Mouse (Mus musculus) neutrophil, adult 59 days (primary cell): ENCODE results near the gene C3. TPM values are rescaled to one million over a fixed set of nuclear protein-coding genes. Genes with fewer than 3 reads are reported as not detected.

Experiments
- total RNA-seq, 2 experiments: library from RNA; stranded (reverse); gene quantifications; 1 replicate in 1 of 2; 2 replicates in 1 of 2; pipeline ENCODE4 v1.2.4; 2023

The C3 gene
- total RNA-seq, result 100 to 1,000 TPM; 489 to 508 TPM

DNA sequence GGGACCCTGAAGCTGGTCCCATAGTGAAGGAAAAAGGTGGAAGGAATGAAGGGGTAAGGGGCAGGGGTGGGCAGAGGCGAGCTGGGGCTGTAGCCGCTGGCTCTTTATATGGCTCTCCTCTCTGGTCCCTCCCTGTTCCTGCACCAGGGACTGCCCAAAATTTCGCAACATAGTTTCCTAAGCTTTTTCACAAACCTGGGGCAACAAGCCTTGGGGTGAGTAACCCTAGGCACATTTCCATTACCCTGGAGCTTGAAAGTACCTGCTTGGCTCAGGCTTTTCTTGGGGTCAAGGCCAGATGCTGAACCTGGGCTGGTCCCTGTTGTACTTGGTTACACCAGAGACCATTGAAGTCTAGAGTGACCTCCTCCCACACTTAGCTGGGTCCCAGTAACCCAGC lies at the start of gene C3:
Gene C3, minus strand, starts transcription at position 123 of the 400 bp plus-strand sequence.

DNA sequence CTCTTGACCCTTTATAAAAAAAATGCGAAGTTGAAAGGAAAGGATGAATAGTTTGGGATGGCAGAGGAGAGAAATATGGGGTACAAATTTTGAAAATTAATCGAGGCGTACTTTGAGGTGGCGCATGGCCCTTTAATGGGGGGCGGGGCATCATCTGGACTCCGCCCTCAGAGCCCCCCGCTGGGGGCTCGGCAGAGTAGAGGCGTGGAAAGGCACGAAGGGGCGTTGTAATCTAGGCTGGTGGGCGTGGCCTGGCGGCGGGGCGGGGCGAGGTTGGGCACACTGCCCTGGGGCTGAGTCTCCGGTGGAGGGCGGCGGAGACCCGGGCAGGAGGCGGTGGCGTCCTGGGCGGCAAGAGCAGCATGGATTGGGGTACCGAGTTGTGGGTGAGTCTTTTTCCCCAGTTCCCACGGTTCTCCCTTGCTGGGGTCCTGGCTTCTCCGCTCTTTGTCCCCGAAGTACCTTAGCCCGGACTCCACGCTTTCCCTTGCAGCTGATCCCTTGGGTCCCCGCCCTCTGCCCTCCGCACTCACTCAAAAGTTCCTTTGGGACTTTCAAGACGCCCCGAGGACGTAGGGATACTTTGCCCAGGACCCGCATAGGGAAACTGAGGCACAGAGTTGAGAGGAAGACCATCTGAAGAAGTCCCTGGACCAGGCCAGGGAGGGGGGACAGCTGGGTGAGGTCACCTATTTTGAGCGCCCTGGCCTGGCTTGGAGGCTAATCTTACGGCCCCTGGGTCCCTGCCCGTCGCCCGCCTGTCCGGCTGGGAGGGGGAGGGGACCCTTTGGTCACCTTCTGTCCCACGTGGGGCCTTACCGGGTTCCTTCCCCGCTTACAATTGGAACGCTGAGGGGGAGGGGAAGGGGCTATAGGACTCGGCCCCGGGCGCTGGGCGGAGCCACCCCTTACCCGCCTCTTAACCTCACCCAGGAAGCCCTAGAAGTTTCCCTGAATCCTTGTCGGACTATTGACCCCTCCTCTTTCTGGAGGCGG lies 21.5 kb upstream of the C3 start, which contains the start of gene Trip10:
Gene Trip10, plus strand, starts transcription at position 270 of the 996 bp plus-strand sequence.

DNA sequence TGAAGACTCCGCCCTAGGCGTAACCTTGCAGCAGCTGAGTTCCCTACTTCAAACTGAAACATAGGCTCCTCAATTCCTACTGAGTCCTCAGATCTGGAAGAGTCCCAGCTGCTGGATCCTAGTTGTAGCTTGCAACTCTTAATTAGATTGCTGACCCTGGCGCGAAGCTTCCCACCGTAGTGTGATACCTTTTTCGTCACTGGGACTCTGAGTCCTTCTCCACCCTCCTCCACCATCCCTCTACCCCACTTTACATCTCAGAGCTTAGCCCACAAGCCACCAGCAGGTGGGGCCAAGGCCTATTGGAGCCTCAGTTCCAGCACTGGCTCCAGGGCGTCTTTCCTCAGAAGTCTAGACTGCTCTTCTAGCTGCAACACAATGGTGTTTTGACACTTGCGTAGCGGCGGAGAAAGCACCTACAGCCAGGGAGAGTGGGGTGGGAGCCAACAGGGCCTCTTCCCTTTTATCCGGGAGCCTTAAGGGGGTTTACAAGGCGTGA lies 20.3 kb upstream of the C3 start, which contains the start of gene Gpr108:
Gene Gpr108, minus strand, starts transcription at position 246 of the 499 bp plus-strand sequence.

DNA sequence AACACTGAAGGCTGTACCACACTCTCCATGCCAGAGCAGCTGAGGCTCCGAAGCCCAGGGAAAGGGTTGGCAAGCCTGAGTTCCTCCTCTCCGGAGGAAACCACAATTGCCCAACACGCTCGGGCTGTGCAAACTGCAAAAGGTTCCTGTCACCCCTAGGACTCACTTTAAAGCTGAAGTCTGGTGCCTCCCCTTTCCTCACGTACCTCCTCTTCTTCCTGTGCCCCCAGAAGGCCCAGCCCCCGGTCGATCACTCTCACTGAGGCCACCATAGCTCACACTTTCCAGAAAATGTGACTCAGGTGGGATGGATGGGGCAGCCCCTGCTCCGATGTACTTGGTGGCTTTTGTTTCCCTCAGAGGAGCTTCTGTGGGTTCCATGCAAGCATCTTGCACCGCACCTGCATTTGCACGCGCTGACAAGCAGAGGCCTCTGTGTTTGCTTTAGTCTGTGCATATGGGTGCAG lies 33.9 kb downstream of the C3 start, which contains the start of gene Tnfsf14:
Gene Tnfsf14, minus strand, starts transcription at position 137 of the 467 bp plus-strand sequence.

Other genes starting within 250 kb of the C3 start
- not detected for gene Acer1, start 246.0 kb downstream of the C3 start, total RNA-seq
- 10 to 100 TPM in 1 of 2 experiments, 1 to 10 TPM in 1; 9.5 to 11.6 TPM for gene Clpp, start 237.8 kb downstream of the C3 start, total RNA-seq
- gene Alkbh7, start 230.8 kb downstream of the C3 start, total RNA-seq, result 10 to 100 TPM in 1 of 2 experiments, 1 to 10 TPM in 1; 5.6 to 10.1 TPM
- gene Pspn, start 228.1 kb downstream of the C3 start, total RNA-seq, result 1 to 10 TPM in 1 of 2 experiments, not detected in 1; 2.3 TPM
- 10 to 100 TPM; 48.4 to 52.2 TPM for gene Gtf2f1, start 216.8 kb downstream of the C3 start, total RNA-seq
- under 1 TPM; 0.31 to 0.33 TPM for gene Gm17949, start 216.7 kb downstream of the C3 start, total RNA-seq
- 10 to 100 TPM; 95.8 to 99.2 TPM for gene Khsrp, start 196.6 kb downstream of the C3 start, total RNA-seq
- gene Slc25a41, start 186.5 kb downstream of the C3 start, total RNA-seq, result not detected
- under 1 TPM in 1 of 2 experiments, not detected in 1; 0.64 TPM for gene Crb3, start 169.0 kb downstream of the C3 start, total RNA-seq
- 1 to 10 TPM; 2.1 to 3.4 TPM for gene Slc25a23, start 168.3 kb downstream of the C3 start, total RNA-seq
- 100 to 1,000 TPM; 190 to 192 TPM for gene Dennd1c, start 149.6 kb downstream of the C3 start, total RNA-seq
- under 1 TPM in 1 of 2 experiments, not detected in 1; 0.16 TPM for gene Tubb4a, start 140.4 kb downstream of the C3 start, total RNA-seq
- 1 to 10 TPM; 2.6 to 3.0 TPM for gene Tnfsf9, start 122.8 kb downstream of the C3 start, total RNA-seq
- not detected for gene Cd70, start 78.4 kb downstream of the C3 start, total RNA-seq
- 10 to 100 TPM; 33.6 to 34.9 TPM for gene Tnfsf14, start 34.0 kb downstream of the C3 start, total RNA-seq
- gene Gpr108, start 20.3 kb upstream of the C3 start, total RNA-seq, result 10 to 100 TPM; 52.0 to 56.1 TPM
- gene Trip10, start 21.3 kb upstream of the C3 start, total RNA-seq, result 1 to 10 TPM; 3.7 to 5.0 TPM
- gene Vav1, start 51.0 kb upstream of the C3 start, total RNA-seq, result 100 to 1,000 TPM; 162 to 170 TPM
- gene Adgre1, start 130.6 kb upstream of the C3 start, total RNA-seq, result 10 to 100 TPM; 25.2 to 42.1 TPM